Mouse (Mus musculus) liver, adult 2 months (tissue): ENCODE results near the gene Nrip1.

Experiments
- CTCF ChIP-seq: fragments of 200-500 bp; IDR thresholded peaks from 2 replicates; pipeline ENCODE4 v1.5.1; 2011; ENCODE audit warnings: low read depth, low read length, control low read depth
- POLR2A ChIP-seq: fragments of 200-500 bp; IDR thresholded peaks from 2 replicates; pipeline ENCODE4 v1.6.1; 2011; ENCODE audit warnings: low read length, control low read depth; ENCODE audit not compliant: insufficient read depth; ENCODE audit errors: extremely low read depth

GRCm38 (mm10) chr16:76323594-76324307, 49.9 kb downstream of the Nrip1 start:
- TF ChIP-seq POLR2A (no peak), CTCF (no peak)
